Mouse (Mus musculus) T-cell, adult 2 months (primary cell): ENCODE measurements around the gene Bhlha9.

Experiments used
- DNase-seq: peaks from one replicate; pipeline ENCODE4 v3.0.0; 2022; ENCODE audit warnings: low spot score

Bhlha9 gene

GRCm38 (mm10) chr11:76671871-76672475, at the start of gene Bhlha9:
Gene Bhlha9 (plus strand): TSS chr11:76672470.
- DNase-seq, result no peak

- no peak for DNase-seq
These were observed 49.6 kb upstream of the Bhlha9 start for GRCm38 (mm10) chr11:76622566-76623205.

DNA sequence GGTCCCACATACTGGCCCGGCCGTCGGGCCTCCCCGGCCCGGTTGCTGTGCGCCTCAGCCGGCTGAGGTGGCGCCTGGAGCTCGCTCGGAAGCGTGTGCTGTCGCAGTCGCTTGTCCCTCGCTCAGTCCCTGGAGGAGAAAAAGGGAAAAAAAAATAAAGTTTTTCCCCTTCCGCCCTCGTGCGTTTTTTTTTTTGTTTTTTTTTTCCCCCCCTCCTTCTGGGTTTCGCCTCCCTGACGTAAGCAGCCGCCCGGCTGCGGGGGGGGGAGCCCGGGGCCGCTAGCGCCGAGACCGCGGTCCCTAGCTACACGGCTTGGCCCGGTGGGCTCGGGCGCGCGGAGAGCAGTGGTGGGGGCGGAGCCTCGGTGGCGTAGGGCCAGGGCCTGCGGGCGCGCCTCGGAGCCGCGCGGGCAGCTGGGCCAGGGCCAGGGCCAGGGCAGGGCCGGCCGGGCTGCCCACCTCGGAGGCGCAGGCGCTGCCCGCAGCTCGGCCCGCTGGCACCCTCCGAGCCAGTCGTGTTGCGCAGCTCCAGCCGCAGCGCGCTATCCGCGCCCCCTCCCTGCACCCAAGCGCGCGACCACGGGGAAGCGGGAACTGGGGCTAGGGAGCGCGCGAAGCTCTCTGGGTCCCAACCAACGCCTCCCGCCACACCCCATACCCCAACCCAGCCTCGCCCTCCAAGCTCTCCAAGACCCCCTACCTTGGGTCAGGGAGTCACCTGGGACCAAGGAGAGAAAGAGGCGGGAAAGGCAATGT, 48.9 kb upstream of the Bhlha9 start:
- no peak for DNase-seq

- no peak for DNase-seq
These were observed 48.2 kb upstream of the Bhlha9 start for GRCm38 (mm10) chr11:76624071-76624470.

- no peak for DNase-seq
These were observed 47.4 kb upstream of the Bhlha9 start for GRCm38 (mm10) chr11:76624881-76625280.

- no peak for DNase-seq
These were observed 43.7 kb upstream of the Bhlha9 start for GRCm38 (mm10) chr11:76628613-76629012.

GRCm38 (mm10) chr11:76630023-76630422, 42.2 kb upstream of the Bhlha9 start:
- DNase-seq, result no peak

DNA sequence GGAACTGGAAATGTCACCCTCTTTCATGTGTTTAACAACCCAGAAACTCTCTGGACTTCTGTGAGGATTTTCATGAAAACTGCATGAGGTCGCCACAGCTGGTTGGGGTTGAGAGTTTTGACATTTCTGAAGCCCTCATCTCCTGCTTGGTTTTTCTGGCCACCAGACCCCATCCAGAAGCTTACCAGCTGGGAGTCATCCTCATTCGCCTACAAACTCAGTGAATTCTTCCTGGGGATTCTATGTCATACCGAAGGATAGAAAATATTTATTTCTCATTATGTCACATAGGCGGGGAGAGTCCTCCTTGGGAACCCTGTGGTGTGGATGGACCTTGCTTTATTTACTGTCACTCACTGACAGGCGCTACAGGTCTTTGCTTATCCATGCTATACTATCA, 41.8 kb upstream of the Bhlha9 start:
- no peak for DNase-seq

- DNase-seq, result no peak
These were observed 32.8 kb upstream of the Bhlha9 start for GRCm38 (mm10) chr11:76639269-76639985.

DNA sequence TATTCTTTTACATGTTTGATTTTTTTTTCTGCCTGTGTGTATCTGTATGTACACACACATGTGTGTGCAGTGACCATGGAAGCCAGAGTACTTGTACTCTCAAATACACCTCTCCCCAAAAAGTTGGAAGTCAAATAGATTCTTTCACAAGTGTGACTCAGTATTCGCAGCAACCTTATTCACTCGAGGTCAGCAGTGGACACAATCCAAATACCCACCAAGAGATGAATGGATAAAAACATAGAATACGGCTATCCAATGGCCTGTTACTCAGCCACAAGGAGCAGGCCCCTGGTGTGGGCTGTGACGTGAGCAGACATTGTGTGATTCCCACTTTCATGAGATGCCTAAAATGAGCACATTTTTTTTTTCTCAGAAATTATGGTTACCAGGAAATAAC, 32.0 kb upstream of the Bhlha9 start:
- DNase-seq, result no peak

GRCm38 (mm10) chr11:76644257-76644656, 28.0 kb upstream of the Bhlha9 start:
- DNase-seq, result no peak

GRCm38 (mm10) chr11:76645036-76645435, 27.2 kb upstream of the Bhlha9 start:
- DNase-seq, result no peak

- DNase-seq, result peak; percentile 71
These were observed 26.3 kb upstream of the Bhlha9 start for GRCm38 (mm10) chr11:76645955-76646354.

DNA sequence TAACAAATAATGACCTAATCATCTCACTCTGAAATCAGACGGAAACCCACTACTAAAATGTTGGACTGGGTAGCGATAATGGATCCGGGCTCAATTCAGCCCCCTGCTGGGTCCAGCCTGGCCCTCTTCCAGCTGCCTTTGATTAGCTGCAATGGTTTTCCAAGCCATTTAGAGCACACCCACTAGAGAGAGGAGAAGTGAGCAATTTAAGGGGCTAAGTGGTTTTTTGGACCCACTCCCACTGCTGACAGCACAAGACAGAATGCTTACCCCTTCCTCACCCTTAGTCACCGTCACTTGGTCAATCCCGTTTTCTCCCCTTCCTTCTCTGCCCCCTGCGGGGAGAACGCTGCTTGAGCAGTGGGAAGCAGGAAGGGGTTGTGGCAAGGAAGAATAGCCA, 25.2 kb upstream of the Bhlha9 start:
- no peak for DNase-seq

GRCm38 (mm10) chr11:76647500-76647899, 24.8 kb upstream of the Bhlha9 start:
- peak; percentile 56 for DNase-seq

GRCm38 (mm10) chr11:76650862-76651560, 21.3 kb upstream of the Bhlha9 start:
- no peak for DNase-seq

- DNase-seq, result no peak
These were observed 19.4 kb upstream of the Bhlha9 start for GRCm38 (mm10) chr11:76652838-76653334.

GRCm38 (mm10) chr11:76655106-76655505, 17.2 kb upstream of the Bhlha9 start:
- no peak for DNase-seq

- DNase-seq, result no peak
These were observed 14.8 kb upstream of the Bhlha9 start for GRCm38 (mm10) chr11:76657450-76657970.

GRCm38 (mm10) chr11:76659138-76659930, 12.9 kb upstream of the Bhlha9 start:
- DNase-seq, result no peak
